Mouse (Mus musculus): ENCODE data around the gene Lmo2.
A peak's percentile ranks its signal among the peaks of the same experiment; 100 is the strongest.

Gene Lmo2

GRCm38 (mm10) chr2:103944859-103945258 lies 12.9 kb upstream of the Lmo2 start:
- DNase-seq, result no peak

- no peak for DNase-seq
Observed at GRCm38 (mm10) chr2:103945571-103946092, 12.2 kb upstream of the Lmo2 start.

GRCm38 (mm10) chr2:103946892-103947291 lies 10.9 kb upstream of the Lmo2 start:
- DNase-seq, result no peak

- no peak for DNase-seq
Observed at GRCm38 (mm10) chr2:103947982-103948655, 9.7 kb upstream of the Lmo2 start.

- no peak for DNase-seq
Observed at GRCm38 (mm10) chr2:103953050-103953835, 4.5 kb upstream of the Lmo2 start.

- no peak for DNase-seq
Observed at GRCm38 (mm10) chr2:103955714-103956113, 2.1 kb upstream of the Lmo2 start.

- no peak for DNase-seq
Observed at GRCm38 (mm10) chr2:103956867-103957266, 919 bp upstream of the Lmo2 start.

- no peak for DNase-seq
Observed at GRCm38 (mm10) chr2:103958634-103959033, 848 bp downstream of the Lmo2 start.

GRCm38 (mm10) chr2:103959066-103959465 lies 1.3 kb downstream of the Lmo2 start:
- no peak for DNase-seq

GRCm38 (mm10) chr2:103959574-103959973 lies 1.8 kb downstream of the Lmo2 start:
- DNase-seq, result no peak

GRCm38 (mm10) chr2:103962349-103962748 lies 4.6 kb downstream of the Lmo2 start:
- DNase-seq, result no peak

GRCm38 (mm10) chr2:103965391-103965790 lies 7.6 kb downstream of the Lmo2 start:
- DNase-seq, result no peak

GRCm38 (mm10) chr2:103968186-103968585 lies 10.4 kb downstream of the Lmo2 start:
- no peak for DNase-seq

GRCm38 (mm10) chr2:103968919-103969436 lies 11.2 kb downstream of the Lmo2 start:
- DNase-seq, result no peak

- peak; percentile 61 for DNase-seq
Observed at GRCm38 (mm10) chr2:103969437-103970040, 11.8 kb downstream of the Lmo2 start.

- peak; percentile 35 for DNase-seq
Observed at GRCm38 (mm10) chr2:103970041-103970790, 12.4 kb downstream of the Lmo2 start.

GRCm38 (mm10) chr2:103970791-103971649 lies 13.2 kb downstream of the Lmo2 start:
- no peak for DNase-seq

GRCm38 (mm10) chr2:103971838-103972237 lies 14.1 kb downstream of the Lmo2 start:
- no peak for DNase-seq

- DNase-seq, result no peak
Observed at GRCm38 (mm10) chr2:103975904-103976303, 18.1 kb downstream of the Lmo2 start.

GRCm38 (mm10) chr2:103977216-103977615 lies 19.4 kb downstream of the Lmo2 start:
- DNase-seq, result no peak

GRCm38 (mm10) chr2:103977716-103978115 lies 19.9 kb downstream of the Lmo2 start:
- DNase-seq, result no peak

- DNase-seq, result peak; percentile 78
Observed at GRCm38 (mm10) chr2:103982250-103982649, 24.5 kb downstream of the Lmo2 start.
